Mouse (Mus musculus) testis, adult 2 months (tissue): ENCODE data around the gene Slc25a38.

Experiments used
- CTCF ChIP-seq: fragments of 200-500 bp; IDR thresholded peaks from 2 replicates; pipeline ENCODE4 v1.5.1; 2012; ENCODE audit warnings: low read depth, mild to moderate bottlenecking, inconsistent platforms, low read length, moderate library complexity; ENCODE audit not compliant: control insufficient read depth, insufficient read depth, insufficient replicate concordance
- POLR2A ChIP-seq: fragments of 200-500 bp; IDR thresholded peaks from 2 replicates; pipeline ENCODE4 v1.6.1; 2012; ENCODE audit warnings: low read depth, mild to moderate bottlenecking, inconsistent platforms, low read length, moderate library complexity; ENCODE audit not compliant: control insufficient read depth

GRCm38 (mm10) chr9:120118212-120118611 lies 8.0 kb downstream of the Slc25a38 start:
- no peak for TF ChIP-seq CTCF
- TF ChIP-seq POLR2A, result no peak
